Mouse (Mus musculus) MEL (cell line): ENCODE data around the gene Pi4ka. TPM values are rescaled to one million over a fixed set of nuclear protein-coding genes. Genes with fewer than 3 reads are reported as not detected.

Experiments used
- DNase-seq: peaks from one replicate; pipeline ENCODE4 v3.0.0; 2011; ENCODE audit warnings: low read depth, low spot score
- H3K27ac ChIP-seq: 2 replicates; pipeline ENCODE4 v1.5.1; 2012; ENCODE audit warnings: low read depth, mild to moderate bottlenecking, control low read depth, low read length, moderate library complexity; ENCODE audit not compliant: control insufficient read depth
- H3K27me3 ChIP-seq, 2 experiments: fragments of 150-350 bp in 1 of 2; sonication (generic) in 1 of 2; 2 replicates each; pipeline ENCODE4 v1.6.1; 2012; ENCODE audit warnings: low read length in 2 of 2, mild to moderate bottlenecking in 2 of 2, improper control_type of control experiment in 1 of 2, moderate library complexity in 1 of 2; ENCODE audit not compliant: insufficient read depth in 2 of 2, control insufficient read depth in 1 of 2
- H3K36me3 ChIP-seq, 2 experiments: 2 replicates each; pipeline ENCODE4 v1.6.1; 2012 to 2014; ENCODE audit warnings: low read length in 2 of 2, improper control_type of control experiment in 1 of 2, inconsistent platforms in 1 of 2, mild to moderate bottlenecking in 1 of 2; ENCODE audit not compliant: insufficient read depth in 2 of 2, control insufficient read depth in 1 of 2
- H3K4me1 ChIP-seq, 2 experiments: fragments of 150-350 bp in 1 of 2; sonication (generic) in 1 of 2; 2 replicates each; pipeline ENCODE4 v1.6.1; 2012; ENCODE audit warnings: low read length in 2 of 2, improper control_type of control experiment in 1 of 2, mild to moderate bottlenecking in 1 of 2; ENCODE audit not compliant: insufficient read depth in 2 of 2, control insufficient read depth in 1 of 2
- H3K4me3 ChIP-seq, 2 experiments: fragments of 150-350 bp in 1 of 2; sonication (generic) in 1 of 2; 2 replicates each; pipeline ENCODE4 v1.5.1; 2012; ENCODE audit warnings: low read depth in 2 of 2, low read length in 2 of 2, mild to moderate bottlenecking in 2 of 2, moderate library complexity in 2 of 2, control low read depth in 1 of 2, improper control_type of control experiment in 1 of 2; ENCODE audit not compliant: control insufficient read depth in 1 of 2, insufficient read depth in 1 of 2
- H3K79me2 ChIP-seq: 2 replicates; pipeline ENCODE4 v1.6.1; 2012; ENCODE audit warnings: mild to moderate bottlenecking, low read length, moderate library complexity; ENCODE audit not compliant: control insufficient read depth, poor library complexity, insufficient read depth
- H3K9ac ChIP-seq: 2 replicates; pipeline ENCODE4 v1.6.1; 2012; ENCODE audit warnings: low read depth, mild to moderate bottlenecking, control low read depth, low read length, moderate library complexity; ENCODE audit not compliant: control insufficient read depth, poor library complexity, severe bottlenecking
- H3K9me3 ChIP-seq: fragments of 150-350 bp; sonication (generic); replicated peaks from 2 replicates; pipeline ENCODE4 v1.6.1; 2012; ENCODE audit warnings: mild to moderate bottlenecking, low read length, improper control_type of control experiment, moderate library complexity; ENCODE audit not compliant: insufficient read depth
- BHLHE40 ChIP-seq: IDR thresholded peaks from 2 replicates; pipeline ENCODE4 v1.6.1; 2012; ENCODE audit warnings: low read depth, mild to moderate bottlenecking, inconsistent platforms, low read length, improper control_type of control experiment, borderline replicate concordance
- CHD1 ChIP-seq: IDR thresholded peaks from 2 replicates; pipeline ENCODE4 v1.6.1; 2012; ENCODE audit warnings: low read depth, mild to moderate bottlenecking, inconsistent platforms, low read length, improper control_type of control experiment
- CHD2 ChIP-seq: IDR thresholded peaks from 2 replicates; pipeline ENCODE4 v1.6.1; 2011; ENCODE audit warnings: low read length, improper control_type of control experiment
- E2F4 ChIP-seq: IDR thresholded peaks from 2 replicates; pipeline ENCODE4 v1.6.1; 2011; ENCODE audit warnings: low read depth, low read length, improper control_type of control experiment, borderline replicate concordance
- ELF1 ChIP-seq: IDR thresholded peaks from 2 replicates; pipeline ENCODE4 v1.6.1; 2014; ENCODE audit warnings: low read depth, mild to moderate bottlenecking, inconsistent platforms, low read length, improper control_type of control experiment, moderate library complexity
- EP300 ChIP-seq, 2 experiments: IDR thresholded peaks; 2 replicates each; pipeline ENCODE4 v1.6.1; 2011; ENCODE audit warnings: improper control_type of control experiment in 2 of 2, low read length in 2 of 2, low read depth in 1 of 2, mild to moderate bottlenecking in 1 of 2
- ETS1 ChIP-seq: IDR thresholded peaks from 2 replicates; pipeline ENCODE4 v1.6.1; 2012; ENCODE audit warnings: low read depth, mild to moderate bottlenecking, inconsistent platforms, low read length, improper control_type of control experiment, moderate library complexity
- GABPA ChIP-seq: IDR thresholded peaks from 2 replicates; pipeline ENCODE4 v1.6.1; 2012; ENCODE audit warnings: low read depth, mild to moderate bottlenecking, inconsistent platforms, low read length, improper control_type of control experiment, moderate library complexity
- JUND ChIP-seq: IDR thresholded peaks from 2 replicates; pipeline ENCODE4 v1.6.1; 2011; ENCODE audit warnings: low read depth, mild to moderate bottlenecking, improper control_type of control experiment, low read length
- MAZ ChIP-seq: IDR thresholded peaks from 2 replicates; pipeline ENCODE4 v1.6.1; 2012; ENCODE audit warnings: low read depth, mild to moderate bottlenecking, inconsistent platforms, low read length, improper control_type of control experiment
- MXI1 ChIP-seq: IDR thresholded peaks from 2 replicates; pipeline ENCODE4 v1.6.1; 2011; ENCODE audit warnings: mild to moderate bottlenecking, low read depth, low read length, improper control_type of control experiment
- MYB ChIP-seq: IDR thresholded peaks from 2 replicates; pipeline ENCODE4 v1.6.1; 2011; ENCODE audit warnings: mild to moderate bottlenecking, low read depth, low read length, improper control_type of control experiment
- NELFE ChIP-seq: IDR thresholded peaks from 2 replicates; pipeline ENCODE4 v1.6.1; 2011; ENCODE audit warnings: low read depth, low read length, improper control_type of control experiment
- NRF1 ChIP-seq: IDR thresholded peaks from 2 replicates; pipeline ENCODE4 v1.6.1; 2014; ENCODE audit warnings: low read depth, mild to moderate bottlenecking, inconsistent platforms, low read length, improper control_type of control experiment, moderate library complexity; ENCODE audit not compliant: poor library complexity, insufficient read depth, severe bottlenecking
- POLR2AphosphoS5 ChIP-seq: IDR thresholded peaks from 2 replicates; pipeline ENCODE4 v1.6.1; 2012; ENCODE audit warnings: low read depth, borderline replicate concordance, mild to moderate bottlenecking, inconsistent platforms, low read length, moderate library complexity, mixed read lengths
- RAD21 ChIP-seq: IDR thresholded peaks from 2 replicates; pipeline ENCODE4 v1.6.1; 2011; ENCODE audit warnings: mild to moderate bottlenecking, low read depth, low read length, improper control_type of control experiment
- RCOR1 ChIP-seq: IDR thresholded peaks from 2 replicates; pipeline ENCODE4 v1.6.1; 2012; ENCODE audit warnings: low read depth, mild to moderate bottlenecking, inconsistent platforms, low read length, improper control_type of control experiment
- SIN3A ChIP-seq: IDR thresholded peaks from 2 replicates; pipeline ENCODE4 v1.6.1; 2012; ENCODE audit warnings: low read length, improper control_type of control experiment, inconsistent platforms
- SMC3 ChIP-seq: IDR thresholded peaks from 2 replicates; pipeline ENCODE4 v1.6.1; 2011; ENCODE audit warnings: low read depth, low read length, improper control_type of control experiment
- TBP ChIP-seq: IDR thresholded peaks from 2 replicates; pipeline ENCODE4 v1.8.0; 2011; ENCODE audit warnings: low read depth, low read length, improper control_type of control experiment
- TCF12 ChIP-seq: IDR thresholded peaks from 2 replicates; pipeline ENCODE4 v1.6.1; 2014; ENCODE audit warnings: low read depth, mild to moderate bottlenecking, inconsistent platforms, low read length, improper control_type of control experiment, moderate library complexity
- UBTF ChIP-seq: IDR thresholded peaks from 2 replicates; pipeline ENCODE4 v1.6.1; 2012; ENCODE audit warnings: low read depth, mild to moderate bottlenecking, inconsistent platforms, low read length, improper control_type of control experiment, moderate library complexity, borderline replicate concordance; ENCODE audit not compliant: insufficient read depth
- ZMIZ1 ChIP-seq: IDR thresholded peaks from 2 replicates; pipeline ENCODE4 v1.6.1; 2012; ENCODE audit warnings: low read depth, mild to moderate bottlenecking, inconsistent platforms, low read length, improper control_type of control experiment, moderate library complexity
- ZNF384 ChIP-seq: IDR thresholded peaks from 2 replicates; pipeline ENCODE4 v1.6.1; 2012; ENCODE audit warnings: low read depth, mild to moderate bottlenecking, inconsistent platforms, low read length, improper control_type of control experiment
- polyA plus RNA-seq, 2 experiments: library from polyadenylated mRNA; stranded (reverse) in 1 of 2; unstranded in 1 of 2; fragments of >175 nt in 1 of 2; fragments of >200 nt in 1 of 2; gene quantifications; 2 replicates each; pipeline versions ENCODE4 v1.2.1 to v1.2.4; 2012; ENCODE audit warnings: low replicate concordance in 2 of 2, low read depth in 1 of 2; ENCODE audit not compliant: insufficient read length in 2 of 2, insufficient read depth in 1 of 2, missing spikeins in 1 of 2
- total RNA-seq: library from RNA; depleted of rRNA; stranded (reverse); fragments of 300-350 nt; gene quantifications from 2 replicates; pipeline ENCODE4 v1.2.3, GENCODE M21; 2012

Pi4ka gene
- total and polyA plus RNA-seq, 3 experiments = 25.0 to 286 (median 73.1) TPM

DNA sequence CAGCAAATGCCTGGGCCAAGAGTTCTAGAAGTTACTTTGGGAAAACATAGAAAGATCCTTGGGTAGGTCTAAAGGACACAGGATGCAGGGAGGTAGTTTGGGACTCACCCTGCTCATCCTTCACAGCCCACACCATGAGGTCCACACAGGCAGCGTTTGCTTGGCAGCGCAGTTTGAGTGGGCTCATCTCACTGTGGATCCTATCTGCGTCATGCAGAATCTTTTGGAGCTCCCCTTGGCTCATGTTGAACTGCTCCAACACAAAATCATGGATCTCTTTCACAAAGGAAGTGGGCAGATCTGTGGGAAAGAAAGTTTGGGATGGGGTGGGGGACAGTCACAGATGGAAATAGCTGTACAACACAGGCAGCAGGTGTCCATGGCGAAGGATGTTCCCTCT is 47.3 kb downstream of the Pi4ka start:
- Histone ChIP-seq H3K9me3 (no peaks in the 10 kb centered on the region), H3K27me3 (no peaks in the 10 kb centered on the region), H3K4me3 (no peak overlapping the region), H3K9ac (no peak overlapping the region), H3K27ac (no peak overlapping the region), H3K79me2 (no peaks in the 10 kb centered on the region), H3K36me3 (peaks cover 0 to 3% of the 10 kb centered on the region in 2 experiments; a peak in 1 of 4 replicates), H3K4me1 (no peaks in the 10 kb centered on the region)
- no peak for DNase-seq
- TF ChIP-seq E2F4 = no peak
- TF ChIP-seq ZNF384 = no peak
- TF ChIP-seq RCOR1 = no peak
- no peak for TF ChIP-seq MXI1
- no peak for TF ChIP-seq SMC3
- no peak for TF ChIP-seq CHD1
- TF ChIP-seq CHD2 = no peak

DNA sequence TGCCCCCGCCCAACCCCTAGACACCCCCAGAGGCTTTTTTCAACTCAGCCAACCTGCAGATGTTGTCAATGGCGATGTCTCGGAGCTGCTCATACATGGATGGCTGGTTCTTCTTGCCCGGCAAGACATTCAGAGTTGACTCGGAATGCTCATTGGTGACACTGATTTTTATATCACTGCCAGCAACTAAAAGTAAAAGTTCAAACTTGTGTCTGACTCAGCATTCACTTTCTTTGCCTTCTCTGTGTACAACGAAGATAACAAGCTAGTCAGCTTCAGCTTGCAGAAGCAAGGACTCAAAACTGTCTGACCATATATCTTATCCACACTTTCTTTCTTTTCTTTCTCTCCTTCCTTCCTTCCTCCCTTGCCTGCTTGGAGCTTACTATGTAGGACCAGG is 50.1 kb downstream of the Pi4ka start:
- DNase-seq = no peak
- Histone ChIP-seq H3K79me2 (no peaks in the 10 kb centered on the region), H3K9ac (no peak overlapping the region), H3K9me3 (no peaks in the 10 kb centered on the region), H3K27ac (no peak overlapping the region), H3K27me3 (no peaks in the 10 kb centered on the region), H3K4me3 (no peak overlapping the region), H3K36me3 (peaks cover 0 to 3% of the 10 kb centered on the region in 2 experiments; a peak in 2 of 4 replicates), H3K4me1 (no peaks in the 10 kb centered on the region)
- TF ChIP-seq ETS1 (no peak), E2F4 (no peak), POLR2AphosphoS5 (no peak)

DNA sequence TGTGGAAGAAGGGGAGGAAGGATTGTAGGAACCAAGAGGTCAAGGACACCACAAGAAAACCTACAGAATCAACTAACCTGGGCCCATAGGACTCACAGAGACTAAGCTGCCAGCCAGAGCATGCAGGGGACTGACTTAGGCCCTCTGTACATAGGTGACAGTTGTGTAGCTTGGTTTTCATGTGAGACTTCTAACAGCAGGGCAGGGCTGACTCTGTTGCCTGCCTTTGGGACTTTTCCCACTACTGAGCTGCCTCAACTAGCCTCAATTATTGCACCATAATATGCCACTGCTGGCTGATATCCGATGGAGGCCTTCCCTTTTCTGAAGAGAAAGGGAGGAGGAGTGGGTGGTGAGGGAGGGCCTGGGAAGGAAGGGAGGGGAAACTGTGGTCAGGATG is 59.3 kb downstream of the Pi4ka start:
- no peak for TF ChIP-seq UBTF
- no peak for TF ChIP-seq BHLHE40
- TF ChIP-seq ZMIZ1 = no peak
- no peak for TF ChIP-seq RCOR1
- no peak for TF ChIP-seq RAD21
- no peak for TF ChIP-seq SIN3A
- TF ChIP-seq EP300 (IDR thresholded peaks at IDR 0.05; ENCODE audit: low read depth in 1 of 2, low read length in 2 of 2) = no peak
- TF ChIP-seq ELF1 = no peak
- TF ChIP-seq NELFE = no peak
- no peak for TF ChIP-seq TBP
- TF ChIP-seq CHD1 = no peak
- no peak for TF ChIP-seq NRF1
- no peak for TF ChIP-seq JUND
- TF ChIP-seq TCF12 = no peak
- no peak for TF ChIP-seq MYB
- TF ChIP-seq MAZ = no peak
- TF ChIP-seq ETS1 = no peak
- no peak for TF ChIP-seq GABPA
- no peaks in the 10 kb centered on the region for H3K27me3 ChIP-seq
- H3K27ac ChIP-seq = no peak overlapping the region
- H3K4me3 ChIP-seq = no peak overlapping the region
- no peaks in the 10 kb centered on the region for H3K9me3 ChIP-seq
- no peaks in the 10 kb centered on the region; a peak in 1 of 4 replicates for H3K36me3 ChIP-seq
- DNase-seq = no peak
- H3K9ac ChIP-seq = no peak overlapping the region
- peaks cover 0 to 2% of the 10 kb centered on the region in 2 experiments; a peak in 3 of 4 replicates for H3K4me1 ChIP-seq
- H3K79me2 ChIP-seq = no peaks in the 10 kb centered on the region
